Mouse (Mus musculus) neutrophil, adult 83 days (primary cell): Measurements from ENCODE around the gene Mboat7. TPM values are rescaled to one million over a fixed set of nuclear protein-coding genes. Genes with fewer than 3 reads are reported as not detected.

Source experiments
- total RNA-seq, 2 experiments: library from RNA; stranded (reverse); gene quantifications; one replicate each; pipeline ENCODE4 v1.2.4; 2023

Gene Mboat7
- total RNA-seq, result 100 to 1,000 TPM; 170 to 176 TPM

GRCm38 (mm10) chr7:3692987-3693808, at the start of gene Mboat7:
TSS of gene Mboat7 (minus strand) at chr7:3693523.

GRCm38 (mm10) chr7:3720268-3720667, 26.9 kb upstream of the Mboat7 start, which contains the start of gene Pirb:
TSS of gene Pirb (minus strand) at chr7:3720391.

GRCm38 (mm10) chr7:3703879-3704441, 10.6 kb upstream of the Mboat7 start, which contains the start of gene Rps9:
TSS of gene Rps9 (plus strand) at chr7:3703993.

GRCm38 (mm10) chr7:3692382-3692986, 839 bp downstream of the Mboat7 start, which contains the start of gene Tsen34:
TSS of gene Tsen34 (plus strand) at chr7:3692863.

GRCm38 (mm10) chr7:3677342-3677741, 16.0 kb downstream of the Mboat7 start, which contains the start of gene Tmc4:
TSS of gene Tmc4 (minus strand) at chr7:3677553.

GRCm38 (mm10) chr7:3665215-3666114, 27.9 kb downstream of the Mboat7 start, which contains the start of gene Leng1:
TSS of gene Leng1 (minus strand) at chr7:3665840.

GRCm38 (mm10) chr7:3644672-3645487, 48.4 kb downstream of the Mboat7 start, which contains the start of gene Cnot3:
TSS of gene Cnot3 (plus strand) at chr7:3645268.

GRCm38 (mm10) chr7:3629543-3630477, 63.5 kb downstream of the Mboat7 start, which contains the start of the genes Tfpt and Prpf31:
TSS of gene Tfpt (minus strand) at chr7:3629929.
TSS of gene Prpf31 (plus strand) at chr7:3629985.

Other genes with a start within 250 kb of the Mboat7 start
- 10 to 100 TPM; 36.3 to 56.9 TPM for gene Tarm1, start 190.9 kb downstream of the Mboat7 start, total RNA-seq
- gene Oscar, start 77.4 kb downstream of the Mboat7 start, total RNA-seq, result not detected
- 100 to 1,000 TPM; 329 to 345 TPM for gene Ndufa3, start 76.2 kb downstream of the Mboat7 start, total RNA-seq
- gene Tfpt, start 63.6 kb downstream of the Mboat7 start, total RNA-seq, result 10 to 100 TPM; 15.9 to 19.6 TPM
- 10 to 100 TPM; 24.8 to 28.5 TPM for gene Prpf31, start 63.5 kb downstream of the Mboat7 start, total RNA-seq
- 10 to 100 TPM; 90.6 to 93.3 TPM for gene Cnot3, start 48.3 kb downstream of the Mboat7 start, total RNA-seq
- gene Leng1, start 27.7 kb downstream of the Mboat7 start, total RNA-seq, result 1 to 10 TPM; 5.3 to 6.4 TPM
- 10 to 100 TPM; 27.7 to 33.0 TPM for gene Tmc4, start 16.0 kb downstream of the Mboat7 start, total RNA-seq
- 10 to 100 TPM; 40.3 to 41.9 TPM for gene Tsen34, start 660 bp downstream of the Mboat7 start, total RNA-seq
- gene Rps9, start 10.5 kb upstream of the Mboat7 start, total RNA-seq, result 1,000 to 10,000 TPM; 1,138 to 1,142 TPM
- gene Pirb, start 26.9 kb upstream of the Mboat7 start, total RNA-seq, result 100 to 1,000 TPM; 301 to 340 TPM
- 10 to 100 TPM; 72.3 to 84.3 TPM for gene Gm15448, start 132.2 kb upstream of the Mboat7 start, total RNA-seq
- 10 to 100 TPM; 57.5 to 77.0 TPM for gene Pira2, start 151.5 kb upstream of the Mboat7 start, total RNA-seq
- gene Gm14548, start 204.6 kb upstream of the Mboat7 start, total RNA-seq, result 100 to 1,000 TPM in 1 of 2 experiments, 10 to 100 TPM in 1; 98.1 to 121 TPM
- gene Lilra6, start 222.0 kb upstream of the Mboat7 start, total RNA-seq, result 100 to 1,000 TPM in 1 of 2 experiments, 10 to 100 TPM in 1; 96.6 to 110 TPM